Mouse (Mus musculus) CH12F3 (cell line): ENCODE measurements around the gene Topors.

Experiments used
- in situ Hi-C: fragments of 300-500 bp; cut with MboI; formaldehyde crosslinking; loops from 2 replicates; pipeline ENCODE4 v1.14.3; 2020; ENCODE audit warnings: low sequenced_read_pairs

Gene Topors

DNA sequence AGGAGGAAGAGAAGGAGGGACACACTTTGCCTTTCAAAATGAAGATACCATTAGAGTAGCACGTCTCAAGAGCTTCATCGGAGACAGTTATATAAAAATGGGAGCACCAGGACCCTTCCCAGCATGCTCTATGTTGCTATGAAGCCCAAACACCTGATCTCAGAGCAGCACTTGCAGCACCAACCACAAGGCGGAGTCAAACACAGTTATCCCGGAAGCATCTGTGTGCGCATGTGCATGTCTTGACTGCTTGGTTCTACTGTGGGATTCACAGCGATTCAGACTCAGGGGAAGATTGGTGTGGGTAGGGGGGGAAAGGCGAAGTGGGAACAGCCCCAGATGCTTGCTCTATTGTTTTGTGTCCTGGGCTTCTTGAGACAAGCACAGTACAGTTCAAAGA is 51.3 kb downstream of the Topors start:
- in situ Hi-C loops, result no loop called here

DNA sequence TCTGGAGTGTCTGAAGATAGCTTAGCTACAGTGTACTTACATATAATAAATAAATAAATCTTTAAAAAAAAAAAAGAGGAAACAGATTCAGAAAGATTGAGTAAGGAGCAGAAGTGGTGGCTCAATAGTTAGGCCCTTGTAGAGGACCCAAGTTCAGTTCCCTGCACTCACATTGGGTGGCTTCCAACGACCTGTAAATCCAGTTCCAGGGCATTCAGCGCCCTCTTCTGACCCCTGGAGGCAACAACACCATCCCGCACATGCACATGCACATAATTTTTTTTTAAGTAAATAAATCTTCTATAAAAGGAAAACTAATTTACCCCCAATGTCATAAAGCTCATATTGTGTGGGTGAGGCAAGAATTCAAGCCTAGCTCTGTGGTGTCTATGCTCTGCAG is 51.7 kb downstream of the Topors start:
- in situ Hi-C loops, result no loop called here

DNA sequence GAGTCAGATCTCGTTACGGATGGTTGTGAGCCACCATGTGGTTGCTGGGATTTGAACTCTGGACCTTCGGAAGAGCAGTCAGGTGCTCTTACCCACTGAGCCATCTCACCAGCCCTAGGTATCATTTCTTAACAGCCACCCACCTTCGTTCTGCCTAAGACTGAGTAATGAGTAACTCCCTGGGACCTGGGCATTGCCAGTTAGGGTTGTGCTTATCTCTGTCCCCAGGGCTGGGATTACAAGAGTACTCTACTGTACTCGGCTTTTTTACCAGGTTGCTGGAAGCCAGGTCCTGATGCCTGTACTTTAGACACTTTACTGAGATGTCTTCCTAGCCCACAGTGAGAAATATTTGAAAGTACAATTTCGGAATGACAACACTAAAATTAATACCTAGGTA is 57.5 kb downstream of the Topors start:
- in situ Hi-C loops, result no loop called here
